Mouse (Mus musculus) embryonic stem cell, embryonic (primary cell): Measurements from ENCODE around the gene Nisch.

ENCODE experiments used
- CTCF ChIA-PET, 4 experiments: fragments of 300-600 bp in 2 of 4; fragments of 350-600 bp in 2 of 4; sonication (Branson Sonifier 250); formaldehyde crosslinking; loops; one replicate each; lab custom pipeline; 2022; ENCODE audit warnings: inconsistent platforms in 2 of 4; lab: Charles Lee
- POLR2A ChIA-PET, 4 experiments: fragments of 300-600 bp in 2 of 4; fragments of 350-600 bp in 2 of 4; sonication (Branson Sonifier 250); formaldehyde crosslinking; loops; one replicate each; lab custom pipeline; 2022; ENCODE audit warnings: antibody characterized with exemption in 4 of 4, inconsistent platforms in 1 of 4; lab: Charles Lee

Nisch gene

DNA sequence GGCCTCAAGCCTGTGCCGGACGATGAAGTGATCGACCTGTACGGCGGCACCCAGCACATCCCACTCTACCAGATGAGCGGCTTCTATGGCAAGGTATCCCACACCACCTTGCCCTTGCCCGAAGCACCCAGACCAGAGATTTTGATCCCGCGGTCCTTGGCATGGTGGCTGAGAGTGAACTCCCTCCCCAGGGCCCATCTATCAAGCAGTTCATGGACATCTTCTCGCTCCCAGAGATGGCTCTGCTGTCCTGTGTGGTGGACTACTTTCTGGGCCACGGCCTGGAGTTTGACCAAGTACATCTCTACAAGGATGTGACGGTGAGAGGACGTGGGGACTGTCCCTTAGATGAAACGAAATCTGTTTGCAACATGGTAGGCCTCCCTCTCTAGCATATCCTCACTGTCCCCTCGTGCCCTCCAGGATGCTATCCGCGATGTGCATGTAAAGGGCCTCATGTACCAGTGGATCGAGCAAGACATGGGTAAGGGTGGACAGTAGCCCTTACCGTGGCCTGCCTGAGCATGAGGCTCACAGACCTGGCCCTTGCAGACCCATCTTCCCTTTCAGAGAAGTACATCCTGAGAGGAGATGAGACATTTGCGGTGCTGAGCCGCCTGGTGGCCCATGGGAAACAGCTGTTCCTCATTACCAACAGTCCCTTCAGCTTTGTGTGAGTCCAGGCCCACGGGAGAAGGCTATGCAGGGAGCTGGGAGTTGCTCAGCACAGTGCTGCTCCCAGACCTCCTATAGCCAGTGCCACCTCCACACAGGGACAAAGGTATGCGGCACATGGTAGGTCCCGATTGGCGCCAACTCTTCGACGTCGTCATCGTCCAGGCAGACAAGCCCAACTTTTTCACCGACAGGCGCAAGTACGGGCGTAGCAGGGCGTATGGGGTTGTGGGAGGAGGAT is 81.0 kb downstream of the Nisch start:
- ChIA-PET CTCF (no interaction called here), POLR2A (interaction anchor here in 3 of 4 experiments (0.5 to 2.3 kb wide), 5 partner anchors 21 to 428 kb away, joined by 3 to 7 read pairs (median 4); no protein-coding TSS in a partner anchor)

DNA sequence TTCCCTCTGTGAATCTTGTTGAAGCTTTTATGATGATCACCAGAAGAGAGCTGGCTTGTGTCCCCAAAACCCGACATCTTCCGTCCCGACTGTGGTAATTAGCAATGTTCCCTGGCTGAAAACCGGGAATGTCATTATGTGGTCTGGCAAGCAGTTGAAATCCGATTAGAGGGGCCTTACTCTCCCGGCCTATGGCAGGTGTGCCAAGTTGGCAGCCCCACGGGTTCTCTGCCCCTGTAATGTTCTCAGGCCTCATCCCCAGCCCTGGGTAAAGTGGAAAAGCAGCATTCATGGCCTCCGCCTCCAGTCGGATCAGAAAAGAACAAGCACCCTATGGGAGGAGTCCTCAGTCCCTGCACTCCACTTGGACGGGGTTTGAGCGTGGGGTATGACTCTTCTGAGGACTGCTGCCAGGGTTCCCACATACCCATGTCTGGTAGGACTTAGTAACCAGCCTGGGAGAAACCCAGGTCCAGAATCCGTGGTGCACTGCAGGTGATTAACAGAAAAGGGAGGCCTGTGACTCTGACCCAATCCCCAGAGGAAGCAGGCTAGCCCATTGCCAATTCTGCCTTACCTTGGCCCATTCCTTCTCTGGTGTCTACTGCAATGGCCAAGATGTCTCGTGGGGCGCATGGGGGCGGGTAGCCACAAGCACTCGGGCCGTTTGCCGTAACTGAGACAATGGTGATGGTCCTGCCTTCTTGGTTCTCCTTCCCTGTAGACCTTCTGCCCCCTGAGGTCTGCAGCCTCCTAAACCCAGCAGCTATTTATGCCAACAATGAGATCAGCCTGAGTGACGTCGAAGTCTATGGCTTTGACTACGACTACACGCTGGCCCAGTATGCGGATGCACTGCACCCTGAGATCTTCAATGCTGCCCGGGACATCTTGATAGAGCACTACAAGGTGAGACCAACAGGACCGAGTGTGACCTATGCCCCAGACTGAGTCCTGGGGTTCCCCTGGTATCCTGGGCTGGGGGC is 82.4 kb downstream of the Nisch start:
- ChIA-PET POLR2A (interaction anchor here in 1 of 4 experiments (1.4 kb wide), 1 partner anchor 34 kb away, joined by 4 read pairs; the partner anchor contains the start of gene Stab1), CTCF (no interaction called here)

GRCm38 (mm10) chr14:31133023-31133665 is 83.6 kb downstream of the Nisch start:
- CTCF ChIA-PET: no interaction called here
- POLR2A ChIA-PET: interaction anchor here in 2 of 4 experiments (0.6 to 1.4 kb wide), 6 partner anchors 13 to 507 kb away, joined by 3 to 4 read pairs (median 3); partner anchors contain the start of genes Prkcd (in 1 of the 2) and Stab1 (in 1 of the 2)

- ChIA-PET POLR2A (interaction anchor here in 2 of 4 experiments (0.6 to 1.4 kb wide), 7 partner anchors 13 to 506 kb away, joined by 3 to 4 read pairs (median 3); partner anchors contain the start of gene Prkcd (in 1 of the 2)), CTCF (no interaction called here)
Measured at GRCm38 (mm10) chr14:31132491-31132975, 84.2 kb downstream of the Nisch start.

- CTCF ChIA-PET: no interaction called here
Measured at GRCm38 (mm10) chr14:31132031-31132430, 84.7 kb downstream of the Nisch start.

GRCm38 (mm10) chr14:31131272-31131821 is 85.4 kb downstream of the Nisch start:
- POLR2A ChIA-PET: interaction anchor here in 1 of 4 experiments (1.4 kb wide), 1 partner anchor 67 kb away, joined by 3 read pairs; no protein-coding TSS in a partner anchor
- CTCF ChIA-PET: no interaction called here

More at GRCm38 (mm10) chr14:31132031-31132430, 84.7 kb downstream of the Nisch start:
- POLR2A ChIA-PET: interaction anchor here in 2 of 4 experiments (0.6 to 1.4 kb wide), 2 partner anchors 15 to 66 kb away, joined by 3 to 4 read pairs; no protein-coding TSS in a partner anchor

GRCm38 (mm10) chr14:31130236-31131220 is 86.2 kb downstream of the Nisch start, which contains the start of gene Nt5dc2:
TSS of gene Nt5dc2 (plus strand) at chr14:31131053.
- POLR2A ChIA-PET: interaction anchor here in 3 of 4 experiments (0.6 to 1.3 kb wide), 12 partner anchors 9 to 769 kb away, joined by 3 to 8 read pairs (median 4); partner anchors contain the start of genes Gnl3 (in 1 of the 3) and Pbrm1 (in 1 of the 3)

GRCm38 (mm10) chr14:31129326-31130235 is 87.2 kb downstream of the Nisch start:
- POLR2A ChIA-PET: interaction anchor here in 3 of 4 experiments (0.6 to 3.2 kb wide), 20 partner anchors 10 to 770 kb away, joined by 3 to 14 read pairs (median 4); partner anchors contain the start of genes Gnl3 (in 1 of the 3), Nek4 (in 1 of the 3), Pbrm1 (in 1 of the 3) and Spcs1 (in 1 of the 3)
- CTCF ChIA-PET: interaction anchor here in 3 of 4 experiments (0.6 to 1.6 kb wide), 4 partner anchors 29 to 105 kb away, joined by 3 to 4 read pairs (median 3); no protein-coding TSS in a partner anchor

More at GRCm38 (mm10) chr14:31130236-31131220, 86.2 kb downstream of the Nisch start, which contains the start of gene Nt5dc2:
- CTCF ChIA-PET: interaction anchor here in 1 of 4 experiments (0.6 to 0.7 kb wide), 2 partner anchors 28 to 104 kb away, joined by 3 to 4 read pairs; no protein-coding TSS in a partner anchor

GRCm38 (mm10) chr14:31128826-31129219 is 87.9 kb downstream of the Nisch start, which contains the start of gene Smim4:
TSS of gene Smim4 (minus strand) at chr14:31128956.
- POLR2A ChIA-PET: interaction anchor here in 2 of 4 experiments (0.7 to 3.2 kb wide), 15 partner anchors 10 to 185 kb away, joined by 3 to 14 read pairs (median 4); partner anchors contain the start of genes Nek4 (in 1 of the 2) and Spcs1 (in 1 of the 2)
- CTCF ChIA-PET: interaction anchor here in 3 of 4 experiments (0.6 to 1.6 kb wide), 6 partner anchors 11 to 90 kb away, joined by 3 to 5 read pairs (median 3); no protein-coding TSS in a partner anchor

- CTCF ChIA-PET: interaction anchor here in 2 of 4 experiments (0.6 to 1.6 kb wide), 5 partner anchors 10 to 89 kb away, joined by 3 to 5 read pairs (median 3); no protein-coding TSS in a partner anchor
- POLR2A ChIA-PET: interaction anchor here (0.5 to 3.2 kb wide), 22 partner anchors 9 to 731 kb away, joined by 3 to 14 read pairs (median 4); partner anchors contain the start of genes Nek4 (in 1 of the 4), Sema3g (in 1 of the 4), Spcs1 (in 1 of the 4) and Tmem110 (in 1 of the 4)
Measured at GRCm38 (mm10) chr14:31128101-31128825, 88.5 kb downstream of the Nisch start.

DNA sequence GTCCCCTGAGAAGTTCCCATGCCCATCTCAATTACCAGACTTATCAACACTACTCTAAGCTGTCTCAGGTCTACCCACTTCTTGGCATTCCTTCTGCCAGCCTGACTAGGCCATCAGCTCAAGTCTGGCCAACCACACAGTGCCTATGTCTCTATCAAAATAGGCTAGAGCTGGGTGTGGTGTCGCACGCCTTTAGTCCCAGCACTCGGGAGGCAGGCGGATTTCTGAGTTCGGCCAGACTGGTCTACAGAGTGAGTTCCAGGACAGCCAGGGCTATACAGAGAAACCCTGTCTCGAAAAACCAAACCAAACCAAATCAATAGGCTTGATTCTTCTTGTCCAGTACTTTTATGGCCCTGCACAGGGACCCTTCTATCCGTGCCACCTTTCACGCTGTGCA is 89.9 kb downstream of the Nisch start:
- ChIA-PET POLR2A (interaction anchor here in 2 of 4 experiments (1.0 to 3.2 kb wide), 7 partner anchors 12 to 125 kb away, joined by 3 to 14 read pairs (median 5); partner anchors contain the start of gene Spcs1 (in 1 of the 2)), CTCF (no interaction called here)

GRCm38 (mm10) chr14:31125106-31126075 is 91.4 kb downstream of the Nisch start:
- ChIA-PET POLR2A (interaction anchor here in 2 of 4 experiments (0.9 to 2.2 kb wide), 8 partner anchors 9 to 145 kb away, joined by 3 to 7 read pairs (median 4); no protein-coding TSS in a partner anchor), CTCF (interaction anchor here in 1 of 4 experiments (1.4 kb wide), 1 partner anchor 38 kb away, joined by 4 read pairs; no protein-coding TSS in a partner anchor)
